Mouse (Mus musculus) embryonic fibroblast, embryonic 13.5 days (primary cell): Measurements from ENCODE around the gene Cyb5d1. TPM values are rescaled to one million over a fixed set of nuclear protein-coding genes. Genes with fewer than 3 reads are reported as not detected.

Source experiments
- H3K27ac ChIP-seq: 2 replicates; pipeline ENCODE4 v1.5.1; 2012; ENCODE audit warnings: low read length, control low read depth, inconsistent platforms; ENCODE audit not compliant: insufficient read depth
- H3K4me1 ChIP-seq: 2 replicates; pipeline ENCODE4 v1.6.1; 2011; ENCODE audit warnings: low read length; ENCODE audit not compliant: control insufficient read depth, insufficient read depth
- H3K4me3 ChIP-seq: 2 replicates; pipeline ENCODE4 v1.5.1; 2011; ENCODE audit warnings: mild to moderate bottlenecking, control low read depth, low read length; ENCODE audit not compliant: insufficient read depth
- CTCF ChIP-seq: IDR thresholded peaks from 2 replicates; pipeline ENCODE4 v1.5.1; 2011; ENCODE audit warnings: mild to moderate bottlenecking, control low read depth, low read length, moderate library complexity, borderline replicate concordance; ENCODE audit not compliant: insufficient read depth
- POLR2A ChIP-seq: IDR thresholded peaks from 2 replicates; pipeline ENCODE4 v1.6.1; 2011; ENCODE audit warnings: low read depth, mild to moderate bottlenecking, control low read depth, low read length, moderate library complexity
- polyA plus RNA-seq: library from polyadenylated mRNA; stranded (reverse); fragments of >200 nt; gene quantifications from 2 replicates; pipeline ENCODE4 v1.2.4, GENCODE M21; 2011; ENCODE audit warnings: low read depth; ENCODE audit not compliant: missing spikeins, insufficient read length

Cyb5d1 gene
- polyA plus RNA-seq, 1 experiment, result 51.0 TPM

DNA sequence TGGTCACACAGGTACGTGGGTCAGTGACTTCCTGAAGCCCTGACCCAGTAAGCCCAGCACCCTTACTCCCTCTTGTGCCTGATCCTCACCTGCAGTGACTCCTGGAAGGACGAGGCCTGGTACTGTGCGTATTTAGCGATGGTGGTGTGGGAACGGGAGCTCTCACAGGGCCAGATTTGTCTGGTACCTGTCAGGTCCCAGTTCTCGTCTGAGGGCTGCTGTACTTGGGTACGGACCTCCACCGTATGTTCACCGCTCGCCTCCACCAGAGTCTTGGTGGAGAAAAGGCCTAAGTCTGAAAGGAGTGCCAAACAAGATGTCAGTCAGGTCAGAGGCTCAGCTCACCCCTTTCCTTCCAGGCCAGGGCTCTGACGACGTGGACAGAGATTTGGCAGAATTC, 6.6 kb upstream of the Cyb5d1 start:
- Histone ChIP-seq H3K4me3 (no peak overlapping the region), H3K4me1 (peaks cover 4% of the 10 kb centered on the region; the same call in 1 of the 2 replicates), H3K27ac (no peak overlapping the region)
- TF ChIP-seq POLR2A (no peak), CTCF (no peak)

DNA sequence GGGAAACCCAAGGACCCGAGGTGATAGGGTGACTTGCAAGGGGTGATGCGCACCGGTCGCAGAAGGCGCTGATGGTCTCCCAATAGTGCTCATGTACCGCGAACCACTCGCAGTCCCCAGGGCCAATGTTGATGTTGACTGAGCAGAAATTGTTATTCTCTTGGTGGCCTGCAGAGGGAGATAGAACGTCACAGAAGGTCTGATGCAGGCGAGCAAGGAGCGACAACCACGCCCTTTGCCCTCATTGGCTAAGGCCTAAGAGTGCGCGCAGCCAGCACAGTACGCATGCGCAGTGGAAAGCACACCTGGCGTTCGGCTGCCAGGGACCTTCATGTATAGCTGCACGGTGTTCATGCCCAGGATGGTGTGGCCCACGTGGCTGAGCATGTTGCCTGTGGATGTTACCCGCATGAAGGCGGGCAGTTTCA, 5.8 kb upstream of the Cyb5d1 start:
- H3K4me1 ChIP-seq, result peaks cover 4% of the 10 kb centered on the region; the same call in 1 of the 2 replicates
- no peak overlapping the region for H3K27ac ChIP-seq
- peak; percentile 83 for TF ChIP-seq CTCF
- no peak; the same call in 1 of the 2 replicates for TF ChIP-seq POLR2A
- no peak overlapping the region for H3K4me3 ChIP-seq

DNA sequence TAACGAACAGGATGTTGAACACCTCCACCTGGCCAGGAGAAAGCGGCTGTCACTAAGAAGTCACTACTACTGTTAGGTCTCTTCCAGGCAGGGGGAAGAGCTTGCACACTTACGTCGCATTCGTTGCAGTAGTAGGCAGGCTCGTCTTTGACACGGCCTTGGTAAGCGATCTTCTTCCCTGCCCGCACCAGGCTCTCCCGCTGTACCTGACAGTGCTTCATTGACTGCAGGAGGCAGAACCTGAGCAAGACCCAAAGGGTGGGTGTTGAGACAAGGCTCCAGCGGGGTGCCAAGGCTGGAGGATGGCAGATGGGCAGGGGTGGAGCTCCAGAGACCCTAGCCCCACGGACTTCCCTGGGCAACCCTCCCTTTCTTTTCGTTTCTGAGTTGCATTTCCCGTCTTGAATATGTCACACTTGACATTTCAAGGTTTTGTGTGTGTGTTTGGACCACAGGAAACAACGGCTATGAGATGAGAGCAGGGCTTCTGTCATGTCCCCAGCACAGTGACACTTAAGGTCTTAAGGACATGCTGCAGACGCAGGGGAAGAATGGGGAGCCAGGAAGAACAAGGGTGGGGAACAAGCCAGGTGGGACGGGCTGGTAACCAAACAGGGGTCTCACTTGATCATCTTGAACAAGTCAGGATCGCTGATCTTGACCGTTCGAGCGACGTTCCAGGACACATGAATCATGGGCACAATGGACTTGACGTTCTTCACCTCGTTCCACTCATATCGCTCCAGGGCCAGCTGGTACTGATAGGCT, 4.8 kb upstream of the Cyb5d1 start:
- no peak overlapping the region for H3K4me3 ChIP-seq
- H3K27ac ChIP-seq, result no peak overlapping the region
- TF ChIP-seq POLR2A (no peak), CTCF (no peak)
- peaks cover 4% of the 10 kb centered on the region; the same call in 1 of the 2 replicates for H3K4me1 ChIP-seq

DNA sequence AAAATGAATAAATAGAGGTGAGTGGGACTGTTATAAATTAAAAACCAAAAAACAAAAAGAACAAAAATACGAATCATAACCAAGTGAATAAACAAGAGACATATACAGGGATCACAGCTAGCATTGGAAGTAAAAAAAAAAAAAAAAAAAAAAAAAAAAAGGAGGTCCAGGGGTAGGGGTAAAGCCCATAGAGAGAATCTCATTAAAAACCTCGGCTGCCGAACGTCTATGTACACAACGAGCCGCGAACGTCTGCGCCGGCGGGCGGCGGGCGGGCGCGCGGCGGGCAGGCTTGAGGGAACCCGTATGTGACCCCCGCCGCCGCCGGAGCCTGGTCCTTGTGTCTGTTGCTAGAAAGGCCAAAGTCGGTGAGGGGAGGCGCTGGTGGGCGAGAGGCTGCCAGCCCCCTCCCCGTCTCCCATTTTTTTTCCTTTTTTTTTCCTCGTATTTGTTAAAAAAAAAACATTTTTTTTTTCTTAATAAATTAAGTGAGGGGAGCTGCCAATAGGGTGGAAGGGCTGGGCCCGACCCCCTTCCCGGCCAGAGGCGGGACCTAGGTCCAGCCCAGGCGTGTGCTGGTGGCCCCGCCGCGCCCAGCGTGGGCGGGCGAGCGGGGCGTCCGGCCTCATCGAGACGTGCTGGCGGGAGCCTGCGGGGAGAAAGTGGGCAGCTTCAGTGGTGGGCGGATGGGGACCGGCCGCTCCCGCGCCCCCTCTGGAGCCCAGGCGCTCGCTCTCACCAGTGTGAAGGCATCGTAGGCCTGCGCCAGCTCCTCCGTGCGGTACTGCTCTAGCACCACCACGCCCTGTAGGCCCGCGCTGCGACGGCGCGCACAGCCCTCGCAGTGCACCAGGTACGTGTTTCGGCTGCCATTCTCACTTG, 4.0 kb upstream of the Cyb5d1 start:
- no peak for TF ChIP-seq CTCF
- TF ChIP-seq POLR2A, result no peak
- Histone ChIP-seq H3K4me1 (peaks cover 4% of the 10 kb centered on the region; the same call in 1 of the 2 replicates), H3K27ac (no peak overlapping the region), H3K4me3 (no peak overlapping the region)

DNA sequence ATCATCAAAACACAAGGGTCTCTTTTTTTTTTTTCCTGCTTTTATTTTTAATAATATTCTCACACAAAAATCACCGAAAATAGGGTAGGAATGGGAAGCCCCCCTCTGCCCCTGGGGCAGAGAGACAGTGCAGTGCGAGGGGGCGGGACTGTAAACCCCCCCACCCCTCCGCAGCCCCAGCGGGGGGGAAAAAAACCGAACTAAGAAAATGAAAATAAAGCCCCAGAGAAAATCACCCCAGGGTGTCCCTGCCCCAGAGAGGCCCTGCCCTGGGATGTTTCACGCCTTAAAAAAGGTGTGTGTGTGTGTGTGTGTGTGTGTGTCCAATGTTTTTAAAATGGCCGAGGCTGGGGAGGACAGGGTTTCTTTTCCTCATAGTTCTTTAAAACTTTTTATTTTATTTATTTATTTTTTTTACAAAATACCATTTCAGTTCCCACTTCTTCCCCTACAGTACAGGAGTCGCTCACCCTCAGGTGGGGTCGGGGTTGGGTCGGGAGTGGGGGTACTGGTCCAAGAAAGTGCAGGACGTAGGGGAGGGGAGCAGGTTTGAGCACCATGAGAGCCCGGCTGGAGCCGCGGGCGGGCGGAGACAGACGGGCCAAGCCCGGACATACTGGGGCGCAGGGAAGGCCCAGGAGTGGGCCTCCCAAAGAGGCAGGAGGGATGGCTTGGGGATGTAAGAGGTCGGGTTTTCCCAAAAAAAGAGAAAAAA, 3.2 kb upstream of the Cyb5d1 start:
- TF ChIP-seq CTCF (no peak), POLR2A (no peak)
- H3K4me1 ChIP-seq, result peaks cover 4% of the 10 kb centered on the region; the same call in 1 of the 2 replicates
- H3K4me3 ChIP-seq, result no peak overlapping the region
- H3K27ac ChIP-seq, result 0 out of 2 replicates have a peak overlapping the region, but pooled peaks have one; percentile 94

DNA sequence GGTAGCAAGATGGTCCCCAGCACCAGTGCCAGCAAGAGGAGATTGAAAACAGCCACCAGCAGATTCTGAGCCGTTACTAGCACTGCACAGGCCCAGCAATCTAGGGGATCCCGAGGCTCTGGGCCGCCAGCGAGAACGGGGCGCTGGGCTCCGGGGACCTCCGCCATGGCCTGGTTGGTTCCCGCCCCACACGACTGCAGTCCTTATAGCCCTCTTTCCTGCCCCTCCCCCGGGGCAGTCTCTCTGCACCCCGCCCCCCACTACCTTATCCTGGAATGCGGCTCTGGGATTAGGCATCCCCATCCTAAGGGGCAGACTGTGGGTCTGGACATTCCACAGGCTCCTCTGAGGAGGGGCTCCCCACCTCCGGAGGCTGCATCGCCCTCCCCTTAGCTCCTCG, 2.6 kb upstream of the Cyb5d1 start, which contains the start of gene Tmem88:
TSS of gene Tmem88 (minus strand) at position 176 of the 400 bp plus-strand sequence.
- Histone ChIP-seq H3K4me1 (peaks cover 4% of the 10 kb centered on the region; the same call in 1 of the 2 replicates), H3K4me3 (peak within 1 kb of the TSS; percentile 85), H3K27ac (peak within 1 kb of the TSS; percentile 94)
- TF ChIP-seq POLR2A (peak; percentile 53), CTCF (no peak)

DNA sequence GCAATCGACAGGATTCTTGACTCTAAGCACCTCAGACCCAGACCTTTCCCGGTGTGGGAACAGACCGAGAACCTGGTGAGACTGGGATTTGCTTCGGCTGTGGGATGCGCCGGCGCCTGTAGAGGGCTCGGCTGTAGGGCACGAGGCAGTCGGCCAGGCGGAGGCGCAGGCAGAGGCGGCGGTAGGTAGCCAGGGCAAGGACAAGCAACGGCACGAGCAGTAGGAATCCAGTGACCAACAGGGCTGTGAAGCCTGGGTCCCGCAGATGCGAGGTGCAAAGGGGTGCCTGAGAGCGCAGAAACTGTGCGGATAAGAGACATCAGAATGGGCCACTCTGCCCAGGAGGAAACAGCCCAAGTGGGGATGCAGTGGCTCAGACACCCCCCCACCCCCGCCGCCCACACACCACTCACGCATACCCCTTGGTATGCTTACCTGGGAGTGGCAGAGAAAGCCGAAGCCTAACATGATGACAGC, 2.2 kb upstream of the Cyb5d1 start:
- TF ChIP-seq POLR2A (no peak), CTCF (no peak)
- peak overlapping the region; percentile 85 for H3K4me3 ChIP-seq
- H3K27ac ChIP-seq, result peak overlapping the region; percentile 94
- H3K4me1 ChIP-seq, result peaks cover 4% of the 10 kb centered on the region; the same call in 1 of the 2 replicates

DNA sequence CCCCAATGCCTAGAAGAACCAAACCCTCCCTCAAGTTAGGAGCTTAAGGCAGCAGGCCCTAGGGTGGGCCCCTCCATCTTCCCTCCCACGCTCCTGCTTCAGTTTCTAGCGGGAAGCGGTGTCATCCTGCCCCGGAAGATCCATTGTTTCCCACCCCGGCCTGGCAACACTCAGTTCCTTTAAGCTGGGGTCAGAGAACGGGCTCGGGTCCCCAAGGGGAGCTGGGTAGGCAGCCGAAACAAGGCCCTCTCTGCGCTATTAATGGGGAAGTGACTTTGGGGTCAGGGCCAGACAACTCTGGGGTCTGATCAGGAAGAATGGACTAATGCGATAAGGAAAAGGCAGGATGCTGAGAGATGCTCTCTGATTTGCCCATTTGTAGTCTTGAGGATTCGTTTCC, 1.3 kb upstream of the Cyb5d1 start:
- H3K4me3 ChIP-seq, result peak overlapping the region; percentile 85
- peak overlapping the region; percentile 94 for H3K27ac ChIP-seq
- peaks cover 4% of the 10 kb centered on the region; the same call in 1 of the 2 replicates for H3K4me1 ChIP-seq
- TF ChIP-seq CTCF, result no peak
- TF ChIP-seq POLR2A, result peak; percentile 30; the same call in 1 of the 2 replicates
